Mouse (Mus musculus): ENCODE results near the gene Upp2. TPM values are rescaled to one million over a fixed set of nuclear protein-coding genes. Genes with fewer than 3 reads are reported as not detected.
A peak's percentile ranks its signal among the peaks of the same experiment; 100 is the strongest.

The Upp2 gene
- polyA plus RNA-seq, 1 experiment, result 3.5 TPM

GRCm38 (mm10) chr2:58663404-58664120 is 96.5 kb downstream of the Upp2 start:
- no peak overlapping the region for H3K27ac ChIP-seq (ENCODE audit: insufficient read depth, low read depth, low read length)
- H3K4me3 ChIP-seq (ENCODE audit: insufficient read depth, low read length), result no peak overlapping the region
- TF ChIP-seq POLR2A (IDR thresholded peaks at IDR 0.05; ENCODE audit: borderline replicate concordance, low read depth, low read length), result no peak
- no peak for TF ChIP-seq CTCF (IDR thresholded peaks at IDR 0.05; ENCODE audit: low read depth, low read length)
- H3K4me1 ChIP-seq (ENCODE audit: control insufficient read depth, insufficient read depth, low read length), result no peaks in the 10 kb centered on the region

- H3K4me3 ChIP-seq (ENCODE audit: insufficient read depth, low read length), result no peak overlapping the region
- H3K27ac ChIP-seq (ENCODE audit: insufficient read depth, low read depth, low read length), result no peak overlapping the region
- no peak for TF ChIP-seq POLR2A (IDR thresholded peaks at IDR 0.05; ENCODE audit: borderline replicate concordance, low read depth, low read length)
- peak; percentile 91 for TF ChIP-seq CTCF (IDR thresholded peaks at IDR 0.05; ENCODE audit: low read depth, low read length)
- no peaks in the 10 kb centered on the region for H3K4me1 ChIP-seq (ENCODE audit: control insufficient read depth, insufficient read depth, low read length)
Measured at GRCm38 (mm10) chr2:58665081-58665814, 98.2 kb downstream of the Upp2 start.

- Histone ChIP-seq H3K4me1 (ENCODE audit: control insufficient read depth, insufficient read depth, low read length) (no peaks in the 10 kb centered on the region), H3K4me3 (ENCODE audit: insufficient read depth, low read length) (no peak overlapping the region), H3K27ac (ENCODE audit: insufficient read depth, low read depth, low read length) (no peak overlapping the region)
- TF ChIP-seq POLR2A (IDR thresholded peaks at IDR 0.05; ENCODE audit: borderline replicate concordance, low read depth, low read length), result no peak
- TF ChIP-seq CTCF (IDR thresholded peaks at IDR 0.05; ENCODE audit: low read depth, low read length), result no peak
Measured at GRCm38 (mm10) chr2:58667298-58667697, 100.2 kb downstream of the Upp2 start.

- 0 out of 2 replicates have a peak, but pooled peaks have one; percentile 41 for TF ChIP-seq CTCF (IDR thresholded peaks at IDR 0.05; ENCODE audit: low read depth, low read length)
- TF ChIP-seq POLR2A (IDR thresholded peaks at IDR 0.05; ENCODE audit: borderline replicate concordance, low read depth, low read length), result no peak
- Histone ChIP-seq H3K4me1 (ENCODE audit: control insufficient read depth, insufficient read depth, low read length) (no peaks in the 10 kb centered on the region), H3K4me3 (ENCODE audit: insufficient read depth, low read length) (no peak overlapping the region), H3K27ac (ENCODE audit: insufficient read depth, low read depth, low read length) (no peak overlapping the region)
Measured at GRCm38 (mm10) chr2:58667991-58668390, 100.9 kb downstream of the Upp2 start.

DNA sequence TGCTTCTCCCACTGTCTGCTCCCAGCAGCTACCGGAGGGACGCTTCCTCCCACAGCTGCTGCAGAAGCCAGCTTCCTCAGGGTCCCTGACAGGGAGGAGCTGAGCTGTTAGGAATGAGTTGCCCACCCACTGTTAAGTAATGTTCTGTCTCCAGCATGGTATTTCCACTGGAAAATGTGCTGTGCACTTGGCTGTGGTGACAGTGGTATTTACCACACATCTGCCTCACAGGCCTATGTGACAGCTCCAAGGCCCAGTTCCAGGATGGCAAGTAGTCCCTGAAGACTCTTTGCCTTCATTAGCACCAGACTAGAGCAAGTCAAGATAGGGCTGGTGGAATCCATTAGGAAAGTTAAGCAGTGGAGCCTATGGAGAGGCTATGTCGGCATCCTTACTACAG is 102.0 kb downstream of the Upp2 start:
- no peaks in the 10 kb centered on the region for H3K4me1 ChIP-seq (ENCODE audit: control insufficient read depth, insufficient read depth, low read length)
- no peak for TF ChIP-seq POLR2A (IDR thresholded peaks at IDR 0.05; ENCODE audit: borderline replicate concordance, low read depth, low read length)
- no peak for TF ChIP-seq CTCF (IDR thresholded peaks at IDR 0.05; ENCODE audit: low read depth, low read length)
- no peak overlapping the region for H3K27ac ChIP-seq (ENCODE audit: insufficient read depth, low read depth, low read length)
- H3K4me3 ChIP-seq (ENCODE audit: insufficient read depth, low read length), result no peak overlapping the region

DNA sequence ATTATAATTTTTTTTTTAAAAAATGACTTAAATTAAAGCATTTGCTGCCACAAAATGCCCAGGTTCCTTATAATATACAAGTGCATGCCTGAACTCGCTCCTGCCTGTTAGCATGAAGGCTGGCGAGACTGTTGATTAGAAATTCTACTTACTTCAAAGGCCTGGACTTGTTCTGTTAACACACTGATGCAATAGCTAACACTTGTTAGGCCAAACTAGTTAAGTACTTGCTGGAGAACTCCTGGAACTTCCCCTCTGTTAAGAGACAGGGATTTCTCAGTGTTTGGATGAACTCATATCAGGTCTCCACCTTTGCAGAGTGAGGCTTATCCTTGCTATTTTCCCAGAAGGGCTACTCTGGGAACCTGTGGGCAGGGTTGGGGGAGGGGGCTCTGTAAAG is 105.4 kb downstream of the Upp2 start:
- TF ChIP-seq POLR2A (IDR thresholded peaks at IDR 0.05; ENCODE audit: borderline replicate concordance, low read depth, low read length) (no peak), CTCF (IDR thresholded peaks at IDR 0.05; ENCODE audit: low read depth, low read length) (no peak)
- Histone ChIP-seq H3K27ac (ENCODE audit: insufficient read depth, low read depth, low read length) (no peak overlapping the region), H3K4me3 (ENCODE audit: insufficient read depth, low read length) (no peak overlapping the region), H3K4me1 (ENCODE audit: control insufficient read depth, insufficient read depth, low read length) (no peaks in the 10 kb centered on the region)

- Histone ChIP-seq H3K4me3 (ENCODE audit: insufficient read depth, low read length) (no peak overlapping the region), H3K4me1 (ENCODE audit: control insufficient read depth, insufficient read depth, low read length) (no peaks in the 10 kb centered on the region), H3K27ac (ENCODE audit: insufficient read depth, low read depth, low read length) (no peak overlapping the region)
- TF ChIP-seq CTCF (IDR thresholded peaks at IDR 0.05; ENCODE audit: low read depth, low read length) (no peak), POLR2A (IDR thresholded peaks at IDR 0.05; ENCODE audit: borderline replicate concordance, low read depth, low read length) (no peak)
Measured at GRCm38 (mm10) chr2:58679968-58680367, 112.9 kb downstream of the Upp2 start.

- no peak overlapping the region for H3K27ac ChIP-seq (ENCODE audit: insufficient read depth, low read depth, low read length)
- H3K4me3 ChIP-seq (ENCODE audit: insufficient read depth, low read length), result no peak overlapping the region
- H3K4me1 ChIP-seq (ENCODE audit: control insufficient read depth, insufficient read depth, low read length), result no peaks in the 10 kb centered on the region
- no peak for TF ChIP-seq POLR2A (IDR thresholded peaks at IDR 0.05; ENCODE audit: borderline replicate concordance, low read depth, low read length)
- no peak for TF ChIP-seq CTCF (IDR thresholded peaks at IDR 0.05; ENCODE audit: low read depth, low read length)
Measured at GRCm38 (mm10) chr2:58680794-58681193, 113.7 kb downstream of the Upp2 start.

GRCm38 (mm10) chr2:58681394-58681793 is 114.3 kb downstream of the Upp2 start:
- Histone ChIP-seq H3K27ac (ENCODE audit: insufficient read depth, low read depth, low read length) (no peak overlapping the region), H3K4me1 (ENCODE audit: control insufficient read depth, insufficient read depth, low read length) (no peaks in the 10 kb centered on the region), H3K4me3 (ENCODE audit: insufficient read depth, low read length) (no peak overlapping the region)
- TF ChIP-seq CTCF (IDR thresholded peaks at IDR 0.05; ENCODE audit: low read depth, low read length) (no peak), POLR2A (IDR thresholded peaks at IDR 0.05; ENCODE audit: borderline replicate concordance, low read depth, low read length) (no peak)

DNA sequence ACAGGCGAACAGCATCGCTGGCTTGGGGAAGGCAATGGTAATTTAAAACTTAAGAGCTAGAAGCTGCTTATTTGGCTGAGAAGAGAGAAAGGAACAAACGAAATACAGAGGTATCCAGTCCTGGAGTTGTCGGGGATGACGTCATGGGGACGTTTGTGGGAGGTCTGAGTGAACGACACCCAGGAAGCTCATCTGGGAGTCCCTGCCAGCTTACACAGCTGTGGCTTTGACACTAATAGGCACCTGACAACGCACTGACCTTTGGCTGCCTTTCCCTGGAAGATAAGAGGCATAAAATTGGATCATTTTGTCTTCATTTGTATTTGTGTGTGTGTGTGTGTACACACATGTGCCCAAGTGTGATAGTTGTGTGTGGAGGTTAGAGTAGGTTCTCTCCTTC is 130.4 kb downstream of the Upp2 start:
- TF ChIP-seq POLR2A (IDR thresholded peaks at IDR 0.05; ENCODE audit: borderline replicate concordance, low read depth, low read length) (no peak), CTCF (IDR thresholded peaks at IDR 0.05; ENCODE audit: low read depth, low read length) (no peak)
- no peak overlapping the region for H3K4me3 ChIP-seq (ENCODE audit: insufficient read depth, low read length)
- no peak overlapping the region for H3K27ac ChIP-seq (ENCODE audit: insufficient read depth, low read depth, low read length)
- no peaks in the 10 kb centered on the region for H3K4me1 ChIP-seq (ENCODE audit: control insufficient read depth, insufficient read depth, low read length)

Data from bone marrow macrophage, adult 2 months (primary cell).